Mouse (Mus musculus): ENCODE results near the gene Zfp398.
"Not testable (repeated sequence)": the region's sequence is repeated elsewhere in the genome, so short reads cannot be mapped to it uniquely, and the experiment has no call there.

Zfp398 gene

DNA sequence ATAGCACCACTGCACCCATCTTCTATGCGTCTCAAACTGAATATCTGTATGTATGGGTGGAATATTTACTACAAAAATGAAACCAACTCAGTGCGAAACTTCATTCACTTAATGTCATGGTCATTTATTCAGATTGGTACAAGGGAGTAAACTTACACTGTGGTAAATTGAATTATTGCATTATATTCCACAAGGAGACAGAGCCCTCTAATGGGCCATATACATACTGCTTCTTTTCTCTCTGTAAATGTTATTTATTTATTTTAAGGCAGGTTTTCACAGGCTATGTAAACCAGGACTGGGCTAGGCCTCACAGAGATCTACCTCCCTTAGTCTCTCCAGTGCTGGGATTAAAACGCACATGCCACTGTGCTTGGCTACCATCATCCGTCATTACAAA lies 8.0 kb upstream of the Zfp398 start:
- no peak for DNase-seq

DNA sequence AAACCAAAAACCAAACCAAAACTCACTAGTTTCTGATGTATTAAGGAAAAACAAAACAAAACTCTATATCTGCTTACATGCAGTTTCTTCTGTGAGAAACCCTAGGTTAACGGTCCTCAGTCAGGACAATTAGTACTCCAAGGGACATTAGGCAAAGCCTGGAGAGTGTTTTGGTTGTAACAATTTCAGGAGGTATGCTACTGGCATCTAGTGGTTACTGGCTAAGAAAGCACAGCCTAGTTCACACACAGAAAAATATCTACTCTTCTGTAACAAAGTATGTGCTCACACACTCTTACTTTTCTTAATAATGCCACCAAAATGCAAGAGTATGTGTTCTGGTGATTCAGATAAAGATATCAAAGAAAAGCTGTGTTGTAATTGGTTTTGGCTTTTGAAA lies 6.5 kb upstream of the Zfp398 start:
- DNase-seq: no peak

DNA sequence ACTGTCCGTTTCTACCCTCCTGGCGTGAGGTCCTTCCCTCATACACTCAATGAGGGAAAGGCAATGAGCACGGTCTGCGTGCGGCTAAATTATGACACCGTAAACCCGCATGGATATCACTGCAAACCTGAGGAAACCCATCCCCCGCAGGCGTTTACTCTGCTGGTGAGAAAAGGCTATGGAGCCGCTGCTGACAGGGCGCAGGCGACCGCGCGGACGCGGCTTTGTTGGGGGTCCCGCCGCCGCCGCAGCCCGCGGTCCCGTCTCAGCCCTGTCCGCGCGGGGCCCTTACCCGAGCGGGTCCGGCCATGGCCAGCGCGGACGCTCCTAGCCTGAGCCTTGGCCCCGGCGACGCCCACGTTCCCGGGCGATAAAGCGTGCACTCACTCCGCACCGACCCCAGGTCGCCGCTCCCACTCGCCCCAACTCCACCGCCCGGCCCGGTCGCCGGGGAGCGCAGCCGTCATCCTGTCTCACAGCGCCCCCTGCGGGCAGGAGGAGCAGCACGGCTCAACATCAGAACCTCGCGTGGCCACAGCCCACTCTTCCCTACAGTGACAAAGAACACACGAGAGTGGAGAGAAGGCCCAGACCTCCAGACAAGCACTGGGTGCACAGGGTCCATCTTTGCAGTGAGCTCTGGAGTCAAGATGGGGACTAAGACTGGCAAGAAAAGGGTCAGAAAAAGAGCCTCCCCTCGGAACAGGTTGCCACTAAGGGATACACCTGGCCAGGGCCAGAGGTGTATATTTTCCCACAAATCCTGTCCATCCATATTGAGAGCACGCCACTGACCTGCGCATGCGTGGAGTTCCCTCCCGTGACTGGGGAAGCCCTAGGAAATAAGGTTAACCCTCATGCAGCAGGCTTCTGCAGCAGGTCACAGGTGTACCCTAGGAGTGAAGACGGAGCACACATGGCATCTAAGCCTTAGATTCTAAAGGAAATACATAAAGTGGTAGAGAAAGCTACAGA lies 5.1 kb upstream of the Zfp398 start, which contains the start of gene Zfp786:
Gene Zfp786 (minus strand): TSS at position 764 of the 975 bp plus-strand sequence.
- DNase-seq: peak; percentile 93

- DNase-seq: no peak
Observed at GRCm38 (mm10) chr6:47832220-47832619, 3.2 kb upstream of the Zfp398 start.

DNA sequence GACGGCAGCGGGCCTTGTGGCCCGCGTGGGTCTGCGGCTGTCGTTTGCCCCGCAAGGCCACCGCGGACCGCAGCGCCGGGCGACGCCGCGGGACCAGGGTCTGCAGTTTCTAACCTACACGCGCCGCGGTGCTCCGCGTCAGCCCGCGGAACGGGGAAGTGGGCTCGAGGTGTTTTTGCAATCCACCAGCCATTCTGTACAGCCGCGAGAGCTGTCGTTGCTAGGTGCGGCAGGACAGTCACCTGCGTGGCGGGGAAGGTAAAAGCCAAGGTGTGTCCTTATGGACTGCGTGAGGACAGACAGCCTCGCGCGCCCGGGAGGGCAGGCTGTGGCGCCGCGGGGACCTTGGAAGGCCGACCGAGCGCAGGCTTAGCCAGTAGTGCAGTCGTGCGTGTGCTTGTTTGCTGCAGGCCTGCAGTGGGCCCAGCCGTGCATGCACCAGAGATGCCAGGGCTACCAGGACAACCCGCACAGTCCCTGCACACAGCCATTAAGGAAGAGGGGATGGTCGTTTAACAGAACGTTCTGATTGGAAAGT lies 592 bp downstream of the Zfp398 start:
- peak; percentile 67 for DNase-seq

- no peak for DNase-seq
Observed at GRCm38 (mm10) chr6:47837630-47838029, 2.2 kb downstream of the Zfp398 start.

- no peak for DNase-seq
Observed at GRCm38 (mm10) chr6:47841077-47841476, 5.6 kb downstream of the Zfp398 start.

DNA sequence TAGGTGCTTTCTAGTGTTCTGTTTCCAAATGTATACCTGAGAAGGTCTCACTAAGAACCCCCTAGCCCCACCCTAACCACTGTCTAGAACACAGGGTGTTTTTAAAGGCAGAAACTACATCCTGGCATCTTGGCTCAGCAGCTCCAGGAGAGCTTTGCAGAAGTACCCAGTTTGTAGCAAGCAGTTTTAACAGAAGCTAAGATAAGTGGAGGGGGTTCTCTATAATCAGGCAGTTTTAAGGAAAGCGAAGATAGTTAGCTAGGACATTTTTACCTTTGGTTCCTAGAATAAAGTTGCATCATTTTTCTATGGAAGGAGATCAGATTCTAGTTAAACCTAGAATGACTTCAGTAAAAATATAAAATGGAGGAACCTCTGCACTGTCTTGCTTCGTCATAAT lies 6.4 kb downstream of the Zfp398 start:
- no peak for DNase-seq

GRCm38 (mm10) chr6:47842337-47842736 lies 6.9 kb downstream of the Zfp398 start:
- no peak for DNase-seq

DNA sequence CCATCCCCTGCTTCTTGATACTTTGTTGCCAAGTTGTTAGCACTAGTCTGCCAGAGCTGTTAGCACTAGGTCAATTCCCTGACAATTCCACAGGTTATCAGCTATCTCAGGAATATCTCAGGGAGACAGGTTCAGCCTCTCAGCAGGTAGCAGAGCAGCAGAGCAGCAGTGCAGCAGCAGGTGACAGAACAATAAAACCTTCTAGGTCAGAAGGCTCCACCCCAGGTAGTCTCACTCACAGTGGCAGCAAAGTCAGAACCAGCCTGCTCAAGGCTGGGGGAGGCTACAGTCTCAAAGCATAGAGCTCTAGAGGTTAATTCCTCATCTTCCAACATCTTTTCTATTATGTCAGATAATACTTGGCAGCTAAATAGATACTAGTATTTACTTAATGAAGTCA lies 10.3 kb downstream of the Zfp398 start:
- no peak for DNase-seq

DNA sequence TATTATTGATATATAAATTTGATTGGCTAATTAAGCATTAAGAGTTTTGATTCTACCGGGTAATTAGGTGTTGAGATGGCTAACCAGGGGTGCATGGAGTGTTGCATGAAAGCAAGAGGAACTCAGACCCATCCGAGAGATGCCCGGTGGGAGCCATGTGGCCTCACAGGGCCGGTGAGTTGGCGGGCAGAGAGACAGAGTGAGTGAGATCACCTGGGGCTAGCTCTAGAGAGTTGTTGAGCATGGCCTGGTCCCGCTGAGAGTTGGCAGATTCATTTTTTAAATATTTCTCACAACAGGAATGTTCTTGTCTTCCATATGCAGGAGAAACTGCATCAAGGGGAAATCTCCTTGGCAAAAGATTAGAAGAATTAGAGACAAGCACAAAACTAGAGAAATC lies 21.8 kb downstream of the Zfp398 start:
- DNase-seq: no peak

DNA sequence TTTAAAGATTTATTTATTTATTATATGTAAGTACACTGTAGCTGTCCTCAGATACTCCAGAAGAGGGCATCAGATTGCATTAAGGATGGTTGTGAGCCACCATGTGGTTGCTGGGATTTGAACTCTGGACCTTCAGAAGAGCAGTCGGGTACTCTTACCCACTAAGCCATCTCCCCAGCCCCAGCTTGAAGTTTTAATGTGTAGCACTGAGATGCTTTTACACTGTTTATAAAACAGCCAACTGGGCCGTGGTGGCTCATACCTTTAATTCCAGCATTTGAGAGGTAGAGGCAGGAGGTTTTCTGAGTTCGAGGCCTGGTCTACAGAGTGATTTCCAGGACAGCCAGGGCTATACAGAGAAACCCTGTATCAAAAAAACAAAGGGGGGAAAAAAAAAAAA lies 22.3 kb downstream of the Zfp398 start:
- not testable (repeated sequence) for DNase-seq

DNA sequence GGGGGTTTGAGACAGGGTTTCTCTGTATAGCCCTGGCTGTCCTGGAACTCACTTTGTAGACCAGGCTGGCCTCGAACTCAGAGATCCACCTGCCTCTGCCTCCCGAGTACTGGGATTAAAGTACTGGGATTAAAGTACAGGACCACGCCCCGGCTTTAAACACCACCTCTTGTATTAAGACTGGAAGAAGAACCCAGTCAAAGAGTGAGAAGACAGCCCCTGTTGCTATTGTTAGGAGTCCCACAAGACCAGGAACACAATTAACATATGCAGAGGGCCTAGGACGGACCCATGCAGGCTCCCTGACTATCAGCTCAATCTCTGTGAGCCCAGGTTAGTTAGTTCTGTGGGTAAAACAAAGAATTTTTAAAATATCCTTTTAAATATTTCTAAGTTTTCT lies 36.8 kb downstream of the Zfp398 start:
- no peak for DNase-seq

DNA sequence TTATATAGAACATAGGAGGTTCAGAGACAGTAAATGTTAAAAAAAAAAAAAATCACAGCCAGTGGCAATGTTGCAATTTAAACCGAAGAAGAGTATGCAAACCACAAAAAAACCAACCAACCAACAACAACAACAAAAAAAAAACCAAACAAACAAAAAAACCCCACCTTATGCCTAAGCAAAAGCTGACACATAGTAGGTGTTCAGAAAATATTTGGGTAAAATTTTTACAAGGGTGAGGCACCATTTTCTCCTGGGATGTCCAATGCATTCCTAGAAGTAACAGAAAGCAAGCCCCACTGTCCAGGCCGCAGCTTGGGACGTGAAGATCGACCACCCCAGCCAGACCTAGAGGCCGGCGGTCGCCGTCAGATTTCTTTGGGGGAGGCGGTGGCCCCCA lies 41.6 kb downstream of the Zfp398 start, which contains the start of gene Zfp282:
Gene Zfp282 (plus strand): TSS at position 147 of the 400 bp plus-strand sequence.
- DNase-seq: no peak

DNA sequence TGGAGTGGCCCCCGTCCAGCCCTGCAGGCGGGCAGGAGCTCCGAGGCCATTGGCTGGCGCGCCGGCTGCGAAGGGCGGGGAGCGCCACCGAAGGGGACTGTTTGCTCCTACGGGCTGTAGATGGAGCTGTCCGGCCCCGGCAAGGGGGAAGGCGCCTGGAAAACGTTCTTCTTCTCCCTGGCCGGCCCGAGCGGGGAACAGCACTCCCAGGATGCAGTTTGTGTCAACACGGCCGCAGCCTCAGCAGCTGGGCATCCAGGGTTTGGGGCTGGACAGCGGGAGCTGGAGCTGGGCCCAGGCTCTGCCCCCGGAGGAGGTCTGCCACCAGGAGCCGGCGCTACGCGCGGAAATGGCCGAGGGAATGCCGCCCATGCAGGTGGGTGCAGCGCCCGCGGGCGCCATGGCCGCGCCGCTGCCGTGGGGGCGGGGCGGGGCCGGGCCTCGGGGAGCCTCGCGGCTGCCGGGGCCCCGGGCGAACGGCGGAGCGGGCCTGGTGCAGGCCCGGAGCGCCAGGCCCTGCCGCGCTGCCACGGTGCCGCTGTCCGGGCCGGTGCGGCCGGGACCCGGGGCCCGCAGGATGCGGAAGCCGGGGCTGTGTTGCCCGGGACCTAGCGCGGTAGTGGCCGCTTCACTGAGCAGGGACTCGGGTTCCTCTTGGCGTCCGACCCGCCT lies 42.1 kb downstream of the Zfp398 start:
- DNase-seq: peak; percentile 90

DNA sequence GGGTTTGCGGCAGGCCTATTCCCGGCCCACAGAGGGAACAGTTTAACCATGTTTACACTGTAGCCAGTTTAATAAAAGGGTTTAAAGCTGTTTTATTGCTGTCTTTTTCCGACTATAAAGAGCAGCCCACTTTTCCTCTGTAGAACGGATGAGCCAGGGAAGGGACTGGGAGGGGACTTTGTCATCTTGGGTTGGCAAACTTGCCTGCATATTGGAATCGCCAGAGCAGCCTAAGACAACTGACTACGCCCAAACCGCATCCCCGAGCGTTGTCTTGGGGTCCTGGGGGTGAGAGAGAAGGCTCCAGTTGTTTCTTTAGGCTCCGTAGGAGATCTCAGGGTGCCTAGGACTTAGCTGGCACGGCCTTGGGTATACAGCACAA lies 42.7 kb downstream of the Zfp398 start:
- peak; percentile 43 for DNase-seq

- no peak for DNase-seq
Observed at GRCm38 (mm10) chr6:47878593-47878992, 43.1 kb downstream of the Zfp398 start.

GRCm38 (mm10) chr6:47879049-47879716 lies 43.7 kb downstream of the Zfp398 start:
- no peak for DNase-seq

- no peak for DNase-seq
Observed at GRCm38 (mm10) chr6:47880166-47880565, 44.7 kb downstream of the Zfp398 start.

DNA sequence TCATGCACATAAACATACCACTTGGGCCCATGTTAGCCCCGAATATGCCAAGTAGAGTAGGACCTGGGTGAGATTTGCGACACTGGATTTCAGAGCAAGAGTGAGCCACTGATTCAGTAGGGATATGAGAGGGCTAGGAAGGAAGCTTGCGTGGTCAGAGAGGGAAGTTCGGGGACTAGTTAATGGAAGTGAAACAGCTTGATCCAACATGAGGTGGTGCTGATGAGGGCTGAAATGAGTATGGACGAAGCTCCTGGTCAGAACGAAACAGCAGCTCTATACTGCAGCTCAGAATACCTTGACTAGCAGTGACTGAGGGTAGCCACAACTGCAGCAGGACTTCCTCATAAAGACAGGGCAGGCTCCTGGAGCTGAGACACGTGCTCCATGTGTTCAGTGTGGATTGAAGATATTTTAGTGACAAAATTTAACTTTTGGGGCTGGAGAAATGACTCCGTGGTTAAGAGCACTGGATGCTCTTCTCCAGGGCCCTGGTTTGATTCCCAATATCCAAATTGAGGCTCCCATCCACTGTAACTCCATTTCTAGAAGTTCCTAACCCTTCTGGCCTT lies 53.4 kb downstream of the Zfp398 start:
- no peak for DNase-seq

DNA sequence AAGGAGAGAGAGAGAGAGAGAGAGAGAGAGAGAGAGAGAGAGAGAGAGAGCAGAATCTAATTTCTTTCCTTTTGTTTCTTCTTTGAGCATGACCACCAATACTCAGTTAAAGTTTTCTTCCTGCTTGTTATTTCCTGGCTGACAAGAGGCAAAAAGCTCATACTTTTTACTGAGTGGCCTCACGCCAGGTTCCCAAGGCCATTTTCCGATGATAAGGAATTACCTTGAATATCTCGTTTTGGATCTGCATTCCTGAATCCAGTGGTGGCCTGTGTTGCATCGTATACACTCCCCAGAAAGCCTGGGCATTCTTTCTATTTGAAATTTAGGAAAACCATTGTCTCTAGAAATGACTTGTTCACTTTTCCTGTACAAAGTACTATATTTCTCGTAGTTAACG lies 64.0 kb downstream of the Zfp398 start:
- no peak for DNase-seq

- DNase-seq: no peak
Observed at GRCm38 (mm10) chr6:47903587-47903986, 68.1 kb downstream of the Zfp398 start.

DNA sequence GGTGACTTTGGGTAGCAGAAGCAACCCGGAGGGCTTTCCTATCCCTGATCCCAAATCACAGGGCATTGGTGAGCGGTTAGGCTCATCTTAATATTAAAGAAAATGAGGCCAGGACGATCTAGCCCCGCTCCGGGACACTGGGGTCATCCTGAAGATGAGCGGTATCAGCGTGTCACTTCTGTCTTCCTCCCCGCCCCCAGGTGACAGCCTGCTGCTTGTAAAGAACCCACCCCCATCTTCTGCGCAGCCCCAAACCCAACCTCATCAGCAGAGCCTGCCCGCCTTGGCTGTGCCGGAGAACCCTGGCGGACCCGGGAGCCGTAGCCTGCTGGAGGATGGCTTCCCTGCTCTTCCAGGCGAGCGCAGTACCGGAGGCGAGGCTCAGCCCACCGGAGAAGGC lies 68.9 kb downstream of the Zfp398 start:
- DNase-seq: no peak
